Mouse (Mus musculus) layer of hippocampus, adult 2 months (tissue): ENCODE results near the gene Snap91. TPM values are rescaled to one million over a fixed set of nuclear protein-coding genes. Genes with fewer than 3 reads are reported as not detected.

ENCODE experiments used
- DNase-seq, 2 experiments: peaks; one replicate each; pipeline ENCODE4 v3.0.0; 2022; ENCODE audit warnings: low spot score in 2 of 2
- H3K27ac ChIP-seq: fragments of 200-600 bp; 2 replicates; pipeline ENCODE4 v1.8.1; 2022
- H3K4me3 ChIP-seq: fragments of 200-600 bp; 2 replicates; pipeline ENCODE4 v1.8.1; 2022; ENCODE audit warnings: mild to moderate bottlenecking
- CTCF ChIP-seq: fragments of 200-600 bp; conservative IDR thresholded peaks from 2 replicates; pipeline ENCODE4 v1.8.1; 2022; ENCODE audit warnings: antibody characterized with exemption, mild to moderate bottlenecking, moderate library complexity
- long read RNA-seq, 2 experiments: library from polyadenylated mRNA; stranded (forward); transcript quantifications; one replicate each; pipeline ENCODE4 v2.0.0; 2021; ENCODE audit warnings: borderline mapping rate in 2 of 2
- total RNA-seq, 2 experiments: library from RNA; stranded (reverse); gene quantifications; 2 replicates each; pipeline ENCODE4 v1.2.3; 2021

The Snap91 gene
- total RNA-seq = 100 to 1,000 TPM; 395 to 402 TPM
- long read RNA-seq, experiment 1, partial matches to known transcripts = 36 of 266 reads
- long read RNA-seq, experiment 1, other reads (novel, unspliced or antisense) = 230 of 266 reads
- long read RNA-seq, experiment 2, partial matches to known transcripts = 56 of 398 reads
- long read RNA-seq, experiment 2, other reads (novel, unspliced or antisense) = 342 of 398 reads

- Histone ChIP-seq H3K27ac (peak within 1 kb of the TSS; percentile 97), H3K4me3 (peak within 1 kb of the TSS; percentile 92)
- DNase-seq = peak; percentile 89 to 90
- peak; percentile 10; the same call in 1 of the 2 replicates for TF ChIP-seq CTCF
These were observed at the start of gene Snap91 for GRCm38 (mm10) chr9:86880113-86880972. TSS of gene Snap91 (minus strand) at chr9:86880654.

- TF ChIP-seq CTCF = no peak
- no peak overlapping the region for H3K4me3 ChIP-seq
- DNase-seq = no peak
- no peak overlapping the region for H3K27ac ChIP-seq
These were observed 46.1 kb upstream of the Snap91 start for GRCm38 (mm10) chr9:86926519-86926918.

- no peak overlapping the region for H3K27ac ChIP-seq
- no peak for DNase-seq
- no peak for TF ChIP-seq CTCF
- no peak overlapping the region for H3K4me3 ChIP-seq
These were observed 45.2 kb upstream of the Snap91 start for GRCm38 (mm10) chr9:86925688-86926087.

GRCm38 (mm10) chr9:86922430-86922829 is 42.0 kb upstream of the Snap91 start:
- no peak overlapping the region for H3K4me3 ChIP-seq
- no peak overlapping the region for H3K27ac ChIP-seq
- no peak for TF ChIP-seq CTCF
- DNase-seq = no peak

GRCm38 (mm10) chr9:86916543-86916942 is 36.1 kb upstream of the Snap91 start:
- H3K27ac ChIP-seq = no peak overlapping the region
- no peak for TF ChIP-seq CTCF
- no peak overlapping the region for H3K4me3 ChIP-seq
- DNase-seq = no peak

- no peak for TF ChIP-seq CTCF
- no peak for DNase-seq
- H3K27ac ChIP-seq = no peak overlapping the region
- H3K4me3 ChIP-seq = no peak overlapping the region
These were observed 19.2 kb upstream of the Snap91 start for GRCm38 (mm10) chr9:86899502-86900199.

- peak in 1 of 2 experiments; percentile 42 for DNase-seq
- TF ChIP-seq CTCF = no peak
- Histone ChIP-seq H3K4me3 (peak overlapping the region; percentile 92), H3K27ac (peak overlapping the region; percentile 97)
These were observed 990 bp downstream of the Snap91 start for GRCm38 (mm10) chr9:86879216-86880112.

GRCm38 (mm10) chr9:86878716-86879115 is 1.7 kb downstream of the Snap91 start:
- DNase-seq = peak in 1 of 2 experiments; percentile 18
- Histone ChIP-seq H3K4me3 (peak overlapping the region; percentile 92), H3K27ac (peak overlapping the region; percentile 97)
- TF ChIP-seq CTCF = no peak

GRCm38 (mm10) chr9:86873681-86874080 is 6.8 kb downstream of the Snap91 start:
- Histone ChIP-seq H3K27ac (no peak overlapping the region), H3K4me3 (no peak overlapping the region)
- DNase-seq = no peak
- no peak for TF ChIP-seq CTCF

GRCm38 (mm10) chr9:86869586-86870338 is 10.7 kb downstream of the Snap91 start:
- H3K4me3 ChIP-seq = no peak overlapping the region
- DNase-seq = no peak
- no peak overlapping the region for H3K27ac ChIP-seq
- no peak for TF ChIP-seq CTCF

GRCm38 (mm10) chr9:86858101-86858500 is 22.4 kb downstream of the Snap91 start:
- DNase-seq = peak in 1 of 2 experiments; percentile 32
- Histone ChIP-seq H3K4me3 (no peak overlapping the region), H3K27ac (peak overlapping the region; percentile 28; the same call in 1 of the 2 replicates)
- TF ChIP-seq CTCF = no peak
